Mouse (Mus musculus): ENCODE data around the gene Frmd4b. TPM values are rescaled to one million over a fixed set of nuclear protein-coding genes. Genes with fewer than 3 reads are reported as not detected.

Gene Frmd4b
- total RNA-seq, 2 experiments from 2014 or later: 28.0 to 32.5 TPM

GRCm38 (mm10) chr6:97576565-97577346 lies 40.6 kb downstream of the Frmd4b start:
- H3K4me3 ChIP-seq: no peak overlapping the region
- H3K27ac ChIP-seq: no peak overlapping the region
- TF ChIP-seq CTCF (conservative IDR thresholded peaks at IDR 0.05): no peak

GRCm38 (mm10) chr6:97576096-97576495 lies 41.2 kb downstream of the Frmd4b start:
- H3K4me3 ChIP-seq: no peak overlapping the region
- no peak for TF ChIP-seq CTCF (conservative IDR thresholded peaks at IDR 0.05)
- no peak overlapping the region for H3K27ac ChIP-seq
- DNase-seq (ENCODE audit: low spot score in 2 of 2): no peak

More at GRCm38 (mm10) chr6:97576565-97577346, 40.6 kb downstream of the Frmd4b start:
- DNase-seq (ENCODE audit: low spot score in 2 of 2): no peak

- no peak for TF ChIP-seq CTCF (conservative IDR thresholded peaks at IDR 0.05)
- Histone ChIP-seq H3K27ac (no peak overlapping the region), H3K4me3 (no peak overlapping the region)
- no peak for DNase-seq (ENCODE audit: low spot score in 2 of 2)
These were observed 42.4 kb downstream of the Frmd4b start for GRCm38 (mm10) chr6:97574973-97575372.

- Histone ChIP-seq H3K27ac (no peak overlapping the region), H3K4me3 (no peak overlapping the region)
- TF ChIP-seq CTCF (conservative IDR thresholded peaks at IDR 0.05): no peak
- DNase-seq (ENCODE audit: low spot score in 2 of 2): no peak
These were observed 45.1 kb downstream of the Frmd4b start for GRCm38 (mm10) chr6:97572226-97572625.

GRCm38 (mm10) chr6:97568538-97568937 lies 48.8 kb downstream of the Frmd4b start:
- TF ChIP-seq CTCF (conservative IDR thresholded peaks at IDR 0.05): no peak
- peak in 1 of 2 experiments; percentile 36 for DNase-seq (ENCODE audit: low spot score in 2 of 2)
- no peak overlapping the region for H3K27ac ChIP-seq
- H3K4me3 ChIP-seq: no peak overlapping the region

GRCm38 (mm10) chr6:97566746-97567145 lies 50.6 kb downstream of the Frmd4b start:
- Histone ChIP-seq H3K4me3 (no peak overlapping the region), H3K27ac (no peak overlapping the region)
- DNase-seq (ENCODE audit: low spot score in 2 of 2): no peak
- no peak for TF ChIP-seq CTCF (conservative IDR thresholded peaks at IDR 0.05)

- no peak overlapping the region for H3K4me3 ChIP-seq
- no peak overlapping the region for H3K27ac ChIP-seq
- DNase-seq (ENCODE audit: low spot score in 2 of 2): no peak
- no peak for TF ChIP-seq CTCF (conservative IDR thresholded peaks at IDR 0.05)
These were observed 60.2 kb downstream of the Frmd4b start for GRCm38 (mm10) chr6:97557147-97557546.

- no peak for TF ChIP-seq CTCF (conservative IDR thresholded peaks at IDR 0.05)
- no peak for DNase-seq (ENCODE audit: low spot score in 2 of 2)
- Histone ChIP-seq H3K4me3 (no peak overlapping the region), H3K27ac (no peak overlapping the region)
These were observed 61.7 kb downstream of the Frmd4b start for GRCm38 (mm10) chr6:97555637-97556036.

GRCm38 (mm10) chr6:97553431-97553830 lies 63.9 kb downstream of the Frmd4b start:
- Histone ChIP-seq H3K27ac (no peak overlapping the region), H3K4me3 (no peak overlapping the region)
- DNase-seq (ENCODE audit: low spot score in 2 of 2): no peak
- no peak for TF ChIP-seq CTCF (conservative IDR thresholded peaks at IDR 0.05)

- H3K4me3 ChIP-seq: no peak overlapping the region
- no peak for TF ChIP-seq CTCF (conservative IDR thresholded peaks at IDR 0.05)
- no peak for DNase-seq (ENCODE audit: low spot score in 2 of 2)
- H3K27ac ChIP-seq: no peak overlapping the region
These were observed 64.8 kb downstream of the Frmd4b start for GRCm38 (mm10) chr6:97552573-97552972.

- no peak for TF ChIP-seq CTCF (conservative IDR thresholded peaks at IDR 0.05)
- Histone ChIP-seq H3K4me3 (no peak overlapping the region), H3K27ac (no peak overlapping the region)
- DNase-seq (ENCODE audit: low spot score in 2 of 2): no peak
These were observed 65.5 kb downstream of the Frmd4b start for GRCm38 (mm10) chr6:97551884-97552283.

- no peak for DNase-seq (ENCODE audit: low spot score in 2 of 2)
- H3K4me3 ChIP-seq: no peak overlapping the region
- no peak overlapping the region for H3K27ac ChIP-seq
- no peak for TF ChIP-seq CTCF (conservative IDR thresholded peaks at IDR 0.05)
These were observed 66.2 kb downstream of the Frmd4b start for GRCm38 (mm10) chr6:97551161-97551560.

GRCm38 (mm10) chr6:97540458-97540857 lies 76.9 kb downstream of the Frmd4b start:
- no peak overlapping the region for H3K27ac ChIP-seq
- no peak for DNase-seq (ENCODE audit: low spot score in 2 of 2)
- no peak overlapping the region for H3K4me3 ChIP-seq
- TF ChIP-seq CTCF (conservative IDR thresholded peaks at IDR 0.05): no peak

- no peak overlapping the region for H3K4me3 ChIP-seq
- H3K27ac ChIP-seq: peak overlapping the region; percentile 74
- DNase-seq (ENCODE audit: low spot score in 2 of 2): peak; percentile 79 to 83
- no peak for TF ChIP-seq CTCF (conservative IDR thresholded peaks at IDR 0.05)
These were observed 81.4 kb downstream of the Frmd4b start for GRCm38 (mm10) chr6:97535763-97536445.
